Mouse (Mus musculus): ENCODE measurements at regions not wholly inside any gene's neighbourhood (a gene's known extent, or its start where the extent isn't known, plus 50 kb on each side); places are given as distances from the start of the nearest gene placed in this dataset.

DNA sequence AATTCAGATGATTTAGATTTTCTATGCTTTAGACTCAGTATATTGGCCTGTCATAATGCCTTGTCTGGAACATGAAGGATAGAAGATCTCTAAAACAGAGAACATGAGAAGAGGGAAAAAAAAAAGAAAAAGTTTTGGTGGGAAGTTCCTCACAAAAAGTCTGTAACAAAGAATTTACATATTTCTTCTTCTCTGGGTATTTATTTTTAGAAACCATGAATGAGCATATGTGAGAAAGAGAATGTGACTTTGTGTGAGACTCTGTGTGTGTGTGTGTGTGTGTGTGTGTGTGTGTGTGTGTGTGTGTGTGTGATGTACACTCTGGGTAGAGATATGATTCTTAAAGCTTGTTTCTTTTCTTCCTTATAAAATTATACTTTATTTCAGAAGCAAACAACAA, 109.9 kb downstream of the Arl4a start:
- no peak for TF ChIP-seq CTCF (IDR thresholded peaks at IDR 0.05; ENCODE audit: low read depth)
- no peak for TF ChIP-seq EP300 (IDR thresholded peaks at IDR 0.05; ENCODE audit: low read depth)

Data from heart, postnatal 0 days (tissue).